Mouse (Mus musculus) neural tube, embryonic 15.5 days (tissue): ENCODE results near the gene Tuba3a. TPM values are rescaled to one million over a fixed set of nuclear protein-coding genes. Genes with fewer than 3 reads are reported as not detected.
"Not testable (repeated sequence)": the region's sequence is repeated elsewhere in the genome, so short reads cannot be mapped to it uniquely, and the experiment has no call there.

ENCODE experiments used
- ATAC-seq: fragments of 200-750 bp; cut with Nextera tagmentation; 2 replicates; pipeline ENCODE4 v1.8.0; 2017; ENCODE audit warnings: mild to moderate bottlenecking, moderate TSS enrichment, moderate library complexity; ENCODE audit not compliant: low FRiP score
- H3K27ac ChIP-seq: fragments of 300-500 bp; sonication (generic); replicated peaks from 2 replicates; pipeline ENCODE4 v1.5.1; 2015; ENCODE audit warnings: mild to moderate bottlenecking, inconsistent platforms
- H3K27me3 ChIP-seq: fragments of 300-500 bp; sonication (generic); replicated peaks from 2 replicates; pipeline ENCODE4 v1.6.1; 2015; ENCODE audit warnings: inconsistent platforms
- H3K36me3 ChIP-seq: fragments of 300-500 bp; sonication (generic); 2 replicates; pipeline ENCODE4 v1.6.1; 2015; ENCODE audit warnings: inconsistent platforms
- H3K4me1 ChIP-seq: fragments of 300-500 bp; sonication (generic); 2 replicates; pipeline ENCODE4 v1.6.1; 2015; ENCODE audit warnings: inconsistent platforms
- H3K4me2 ChIP-seq: fragments of 300-500 bp; sonication (generic); 2 replicates; pipeline ENCODE4 v1.6.1; 2015; ENCODE audit warnings: inconsistent platforms, mild to moderate bottlenecking, moderate library complexity
- H3K4me3 ChIP-seq: fragments of 300-500 bp; sonication (generic); replicated peaks from 2 replicates; pipeline ENCODE4 v1.5.1; 2015; ENCODE audit warnings: mild to moderate bottlenecking, inconsistent platforms
- H3K9ac ChIP-seq: fragments of 300-500 bp; sonication (generic); replicated peaks from 2 replicates; pipeline ENCODE4 v1.6.1; 2015; ENCODE audit warnings: mild to moderate bottlenecking, inconsistent platforms
- H3K9me3 ChIP-seq: fragments of 300-500 bp; sonication (generic); replicated peaks from 2 replicates; pipeline ENCODE4 v1.6.1; 2016; ENCODE audit warnings: inconsistent platforms
- WGBS: fragments of 180-500 bp; shearing (Covaris S2); methylation state at CpG from one replicate; pipeline ENCODE4 v1.1.7; 2015; ENCODE audit warnings: mixed read lengths; 5-methylcytosine and 5-hydroxymethylcytosine counted together
- polyA plus RNA-seq: library from polyadenylated mRNA; unstranded; fragments of >200 nt; fragmentation: Nextera tagmentation; extraction: Ambion mirVana; gene quantifications from 2 replicates; pipeline ENCODE4 v1.2.1, GENCODE M21; 2015

Gene Tuba3a
- polyA plus RNA-seq, 1 experiment from 2014 or later = not detected

DNA sequence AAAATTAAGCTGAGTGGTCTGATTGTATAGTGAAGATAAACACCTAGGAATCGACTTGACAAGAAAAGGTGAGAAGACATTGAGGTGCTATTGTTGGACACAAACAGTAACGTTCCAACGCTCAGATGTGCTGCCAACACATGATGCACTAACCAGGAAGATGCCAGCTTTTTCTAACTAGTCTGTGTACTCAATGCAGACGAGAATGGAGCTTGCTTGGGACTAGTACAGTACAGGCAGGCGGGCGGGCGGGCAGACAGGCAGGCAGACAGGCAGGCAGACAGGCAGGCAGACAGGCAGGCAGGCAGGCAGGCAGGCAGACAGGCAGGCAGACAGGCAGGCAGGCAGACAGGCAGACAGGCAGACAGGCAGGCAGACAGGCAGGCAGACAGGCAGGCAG lies 18.6 kb upstream of the Tuba3a start:
- not testable (repeated sequence) for H3K9me3 ChIP-seq, H3K4me1 ChIP-seq, ATAC-seq, H3K27ac ChIP-seq, H3K9ac ChIP-seq, H3K27me3 ChIP-seq, H3K4me3 ChIP-seq, H3K36me3 ChIP-seq, H3K4me2 ChIP-seq
- 92% methylated on average over 7 of the region's 7 CpGs for WGBS

GRCm38 (mm10) chr6:125303242-125303641 lies 17.4 kb upstream of the Tuba3a start:
- ATAC-seq = no peak
- WGBS = 63% methylated on average over 4 of the region's 4 CpGs
- no peak overlapping the region for H3K4me3 ChIP-seq
- H3K9me3 ChIP-seq = no peaks in the 10 kb centered on the region
- no peaks in the 10 kb centered on the region for H3K4me1 ChIP-seq
- no peaks in the 10 kb centered on the region for H3K36me3 ChIP-seq
- no peaks in the 10 kb centered on the region for H3K27me3 ChIP-seq
- no peak overlapping the region for H3K9ac ChIP-seq
- H3K4me2 ChIP-seq = no peak overlapping the region
- H3K27ac ChIP-seq = no peak overlapping the region

DNA sequence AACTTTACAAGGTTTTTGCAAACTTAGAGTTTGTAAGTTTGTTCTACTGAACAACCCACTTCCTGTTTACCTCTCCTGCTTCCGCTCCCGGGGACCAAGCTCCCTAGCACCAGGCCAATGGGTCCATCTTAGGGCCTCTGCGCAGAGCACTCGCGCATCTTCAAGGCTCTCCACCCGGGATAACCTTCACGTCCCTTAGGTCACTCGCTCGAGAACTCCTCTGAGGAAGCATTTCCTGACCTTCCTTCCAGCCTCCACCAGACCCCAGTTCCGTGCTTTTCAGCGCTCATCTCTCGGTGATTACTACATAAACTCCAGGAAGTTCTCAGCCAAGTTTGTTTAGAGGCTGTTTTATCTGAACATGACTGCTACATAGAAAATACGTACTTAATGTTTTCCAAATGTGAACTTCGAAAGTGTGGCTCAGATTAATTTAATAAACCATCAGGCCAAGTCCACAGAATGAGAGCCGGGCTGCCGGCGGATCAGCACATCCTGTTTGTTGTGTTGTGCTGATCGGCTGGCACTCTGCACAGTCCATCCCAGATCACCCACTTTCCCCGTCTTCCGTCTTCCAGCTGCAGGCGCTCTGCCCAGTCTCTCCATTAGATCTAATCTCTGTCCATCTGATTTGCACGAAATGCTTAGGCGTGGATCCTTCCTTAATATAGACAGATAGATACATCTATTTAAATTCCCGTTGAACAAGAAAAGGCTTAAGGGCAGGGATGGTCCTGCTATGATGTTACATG lies 16.6 kb upstream of the Tuba3a start:
- no peaks in the 10 kb centered on the region for H3K27me3 ChIP-seq
- no peaks in the 10 kb centered on the region for H3K36me3 ChIP-seq
- no peaks in the 10 kb centered on the region for H3K9me3 ChIP-seq
- 88% methylated on average over 24 of the region's 24 CpGs for WGBS
- H3K27ac ChIP-seq = no peak overlapping the region
- no peak overlapping the region for H3K9ac ChIP-seq
- H3K4me2 ChIP-seq = no peak overlapping the region
- H3K4me3 ChIP-seq = no peak overlapping the region
- ATAC-seq = no peak
- H3K4me1 ChIP-seq = no peaks in the 10 kb centered on the region

DNA sequence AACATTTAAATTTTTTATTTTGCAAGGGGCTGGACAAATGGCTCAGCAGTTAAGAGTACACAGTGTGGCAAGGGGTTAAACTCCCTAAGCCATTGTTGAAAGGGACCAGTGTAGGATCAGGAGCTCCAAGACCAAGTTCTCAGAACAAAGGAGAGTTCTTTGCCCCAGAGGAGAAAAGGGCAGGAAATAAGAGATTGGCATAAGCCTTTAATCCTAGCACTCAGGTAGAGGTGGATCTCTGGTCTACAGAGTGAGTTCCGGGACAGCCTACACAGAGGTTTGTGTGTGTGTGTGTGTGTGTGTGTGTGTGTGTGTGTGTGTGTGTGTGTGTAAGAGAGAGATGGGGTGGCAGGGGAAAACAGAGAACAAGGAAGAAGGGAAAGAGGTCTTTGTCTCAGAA lies 15.1 kb upstream of the Tuba3a start:
- ATAC-seq = no peak
- Histone ChIP-seq H3K9ac (no peak overlapping the region), H3K4me3 (no peak overlapping the region), H3K27ac (no peak overlapping the region), H3K36me3 (no peaks in the 10 kb centered on the region), H3K4me2 (no peak overlapping the region), H3K27me3 (no peaks in the 10 kb centered on the region), H3K4me1 (no peaks in the 10 kb centered on the region), H3K9me3 (no peaks in the 10 kb centered on the region)
- WGBS = 82% methylated on average over 1 of the region's 1 CpGs

DNA sequence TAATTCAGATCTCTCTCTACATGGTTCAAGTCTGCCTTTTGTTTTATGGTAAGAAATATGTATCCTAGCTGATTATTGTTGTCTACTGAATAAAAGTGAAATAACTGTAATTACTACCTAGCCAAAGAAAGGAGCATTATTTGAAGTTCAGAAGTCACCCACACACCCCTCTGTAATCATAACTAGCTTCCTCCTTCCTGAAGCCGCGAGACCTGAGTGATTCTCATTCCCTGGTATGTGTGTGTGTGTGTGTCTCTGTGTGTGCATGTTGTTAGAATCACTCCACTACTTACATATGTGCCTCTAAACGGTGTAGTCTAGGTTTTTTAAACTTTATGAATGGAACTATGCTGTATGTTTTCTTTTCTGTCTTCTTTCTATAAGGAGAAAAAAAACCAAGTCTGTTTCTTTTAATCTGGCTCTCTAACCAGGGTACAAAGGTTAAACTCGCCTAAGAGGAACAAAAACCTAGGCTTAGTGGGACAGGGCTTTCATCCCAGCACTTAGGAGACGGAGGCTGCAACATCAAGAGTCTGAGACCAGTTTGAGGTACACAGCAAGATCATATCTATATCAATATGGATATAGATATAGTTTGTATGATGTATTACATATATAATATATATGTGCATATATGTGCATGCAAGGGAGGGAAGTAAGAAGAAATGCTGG lies 11.4 kb upstream of the Tuba3a start:
- Histone ChIP-seq H3K4me2 (no peak overlapping the region), H3K9me3 (no peaks in the 10 kb centered on the region), H3K27ac (no peak overlapping the region), H3K9ac (no peak overlapping the region), H3K4me1 (no peaks in the 10 kb centered on the region), H3K36me3 (no peaks in the 10 kb centered on the region), H3K4me3 (no peak overlapping the region), H3K27me3 (no peaks in the 10 kb centered on the region)
- 82% methylated on average over 5 of the region's 5 CpGs for WGBS
- no peak for ATAC-seq

DNA sequence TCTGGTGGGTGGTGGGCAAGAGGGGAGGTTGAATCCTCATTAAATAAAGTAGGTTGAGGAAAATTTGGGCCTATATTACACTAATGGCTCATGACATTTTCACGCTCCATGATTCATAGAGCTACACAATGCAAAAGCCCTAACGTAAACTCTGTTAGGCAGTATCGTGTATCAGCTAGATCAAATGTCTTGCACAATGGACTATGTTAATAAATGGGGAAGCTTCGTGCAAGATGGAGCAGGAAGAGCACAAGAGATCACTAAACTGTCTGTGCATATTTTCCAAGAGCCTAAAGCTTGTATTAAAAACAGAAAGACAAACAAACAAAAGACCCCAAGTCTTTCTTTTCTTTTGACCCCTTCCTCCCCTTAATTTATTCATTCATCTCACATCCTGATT lies 8.2 kb upstream of the Tuba3a start:
- WGBS = 86% methylated on average over 4 of the region's 4 CpGs
- Histone ChIP-seq H3K36me3 (no peaks in the 10 kb centered on the region), H3K4me2 (no peak overlapping the region), H3K9ac (no peak overlapping the region), H3K4me3 (no peak overlapping the region), H3K27ac (no peak overlapping the region), H3K27me3 (no peaks in the 10 kb centered on the region), H3K9me3 (no peaks in the 10 kb centered on the region), H3K4me1 (no peaks in the 10 kb centered on the region)
- no peak for ATAC-seq

DNA sequence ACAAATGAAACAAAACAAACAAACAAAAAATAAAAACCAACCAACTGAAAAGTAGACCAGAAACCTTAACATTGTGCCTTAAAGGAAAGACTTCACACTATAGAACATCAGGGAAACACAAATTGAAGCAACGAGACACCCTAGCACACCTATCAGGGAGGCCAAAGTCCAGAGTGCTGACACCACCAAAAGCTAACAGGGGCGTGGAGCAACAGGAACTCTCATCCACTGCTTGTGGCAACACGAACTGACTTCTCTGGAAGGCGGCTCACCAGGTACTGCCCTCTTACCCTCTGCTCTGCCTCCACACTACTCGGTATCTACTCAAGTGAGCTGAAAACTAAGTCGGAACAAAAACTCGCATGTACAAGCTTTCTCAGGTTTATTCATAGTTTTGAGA lies 6.4 kb upstream of the Tuba3a start:
- no peaks in the 10 kb centered on the region for H3K36me3 ChIP-seq

GRCm38 (mm10) chr6:125291329-125291728 lies 5.5 kb upstream of the Tuba3a start:
- no peak for ATAC-seq
- H3K9me3 ChIP-seq = no peaks in the 10 kb centered on the region
- no peak overlapping the region for H3K4me2 ChIP-seq
- no peaks in the 10 kb centered on the region for H3K27me3 ChIP-seq
- no peak overlapping the region for H3K9ac ChIP-seq
- no peak overlapping the region for H3K4me3 ChIP-seq
- WGBS = 83% methylated on average over 4 of the region's 4 CpGs
- H3K27ac ChIP-seq = no peak overlapping the region
- no peaks in the 10 kb centered on the region for H3K36me3 ChIP-seq
- H3K4me1 ChIP-seq = 0 out of 2 replicates have a peak, but pooled peaks cover 2% of the 10 kb centered on the region

More for the DNA sequence above, 6.4 kb upstream of the Tuba3a start:
- no peak overlapping the region for H3K4me3 ChIP-seq
- no peak overlapping the region for H3K27ac ChIP-seq
- H3K27me3 ChIP-seq = no peaks in the 10 kb centered on the region
- H3K9me3 ChIP-seq = no peaks in the 10 kb centered on the region
- no peak overlapping the region for H3K9ac ChIP-seq
- WGBS = 93% methylated on average over 7 of the region's 7 CpGs
- H3K4me1 ChIP-seq = 0 out of 2 replicates have a peak, but pooled peaks cover 2% of the 10 kb centered on the region
- no peak for ATAC-seq
- no peak overlapping the region for H3K4me2 ChIP-seq

GRCm38 (mm10) chr6:125288730-125289129 lies 2.9 kb upstream of the Tuba3a start:
- no peak overlapping the region for H3K27ac ChIP-seq
- H3K4me2 ChIP-seq = no peak overlapping the region
- WGBS = 87% methylated on average over 5 of the region's 5 CpGs
- 0 out of 2 replicates have a peak, but pooled peaks cover 2% of the 10 kb centered on the region for H3K4me1 ChIP-seq
- H3K36me3 ChIP-seq = no peaks in the 10 kb centered on the region
- no peaks in the 10 kb centered on the region for H3K27me3 ChIP-seq
- H3K9ac ChIP-seq = no peak overlapping the region
- H3K9me3 ChIP-seq = no peaks in the 10 kb centered on the region
- no peak for ATAC-seq
- no peak overlapping the region for H3K4me3 ChIP-seq

DNA sequence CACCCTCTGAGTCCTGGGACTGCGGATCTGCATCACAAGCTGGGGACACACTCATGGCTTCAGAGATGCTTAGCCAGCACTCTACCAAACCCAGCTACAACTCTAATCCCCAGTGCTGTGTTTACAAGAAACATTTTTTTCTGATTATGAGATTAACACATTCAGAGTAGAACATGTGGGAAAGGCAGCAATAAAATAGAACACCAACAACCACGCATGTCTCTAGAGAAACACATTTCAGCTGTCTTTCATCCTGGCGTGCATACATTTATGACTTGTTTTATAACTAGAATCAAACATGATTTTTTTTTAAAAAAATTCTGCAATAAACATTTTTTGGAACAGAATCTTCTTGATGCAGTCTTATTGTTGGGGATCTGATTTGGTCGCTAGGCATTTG lies 1.1 kb upstream of the Tuba3a start:
- no peaks in the 10 kb centered on the region for H3K36me3 ChIP-seq
- H3K4me2 ChIP-seq = no peak overlapping the region
- no peak overlapping the region for H3K9ac ChIP-seq
- ATAC-seq = no peak
- H3K9me3 ChIP-seq = no peaks in the 10 kb centered on the region
- H3K27ac ChIP-seq = no peak overlapping the region
- H3K4me1 ChIP-seq = 0 out of 2 replicates have a peak, but pooled peaks cover 2% of the 10 kb centered on the region
- H3K4me3 ChIP-seq = no peak overlapping the region
- no peaks in the 10 kb centered on the region for H3K27me3 ChIP-seq
- 76% methylated on average over 4 of the region's 4 CpGs for WGBS

DNA sequence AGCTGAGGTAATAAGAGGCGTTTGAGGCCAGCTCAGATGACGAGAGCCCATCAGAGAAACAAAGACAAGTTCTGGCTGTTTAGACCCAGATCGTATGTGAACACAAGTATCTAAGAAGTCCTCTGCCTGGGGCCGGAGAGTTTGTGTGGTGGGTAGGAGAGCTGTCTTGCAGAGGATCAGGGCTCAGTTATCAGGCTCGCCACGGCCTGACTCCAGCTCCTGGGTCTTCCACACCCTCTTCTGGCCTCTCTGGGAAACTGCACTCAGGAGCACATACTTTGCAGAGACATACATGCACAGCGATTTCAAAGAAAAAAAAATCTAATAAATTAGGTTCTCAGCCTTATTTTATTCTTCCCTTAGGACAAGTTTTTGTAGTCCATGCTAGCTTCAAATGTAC lies 1.1 kb downstream of the Tuba3a start:
- ATAC-seq = no peak
- Histone ChIP-seq H3K4me3 (no peak overlapping the region), H3K9me3 (no peaks in the 10 kb centered on the region), H3K36me3 (no peaks in the 10 kb centered on the region), H3K27me3 (no peaks in the 10 kb centered on the region), H3K4me1 (0 out of 2 replicates have a peak, but pooled peaks cover 2% of the 10 kb centered on the region), H3K9ac (no peak overlapping the region), H3K4me2 (no peak overlapping the region), H3K27ac (no peak overlapping the region)
- 95% methylated on average over 7 of the region's 7 CpGs for WGBS

GRCm38 (mm10) chr6:125284250-125284649 lies 1.6 kb downstream of the Tuba3a start:
- ATAC-seq = no peak
- Histone ChIP-seq H3K9me3 (no peaks in the 10 kb centered on the region), H3K4me3 (no peak overlapping the region), H3K36me3 (no peaks in the 10 kb centered on the region), H3K27me3 (no peaks in the 10 kb centered on the region), H3K9ac (no peak overlapping the region), H3K4me1 (0 out of 2 replicates have a peak, but pooled peaks cover 2% of the 10 kb centered on the region), H3K4me2 (no peak overlapping the region), H3K27ac (no peak overlapping the region)
- WGBS = 45% methylated on average over 8 of the region's 8 CpGs
